Mouse (Mus musculus) cortical plate, adult 2 months (tissue): Measurements from ENCODE around the gene Mocs1. TPM values are rescaled to one million over a fixed set of nuclear protein-coding genes. Genes with fewer than 3 reads are reported as not detected.

ENCODE experiments used
- H3K27ac ChIP-seq: fragments of 200-500 bp; 2 replicates; pipeline ENCODE4 v1.5.1; 2012; ENCODE audit warnings: low read length, control low read depth, inconsistent platforms; ENCODE audit not compliant: insufficient read depth
- H3K4me1 ChIP-seq: fragments of 200-500 bp; 2 replicates; pipeline ENCODE4 v1.6.1; 2011; ENCODE audit warnings: low read length; ENCODE audit not compliant: control insufficient read depth, insufficient read depth
- H3K4me3 ChIP-seq: fragments of 200-500 bp; 2 replicates; pipeline ENCODE4 v1.5.1; 2011; ENCODE audit warnings: mild to moderate bottlenecking, low read length, control low read depth; ENCODE audit not compliant: insufficient read depth
- CTCF ChIP-seq: fragments of 200-500 bp; IDR thresholded peaks from 2 replicates; pipeline ENCODE4 v1.5.1; 2011; ENCODE audit warnings: mild to moderate bottlenecking, control low read depth, low read length; ENCODE audit not compliant: insufficient read depth; ENCODE audit errors: extremely low read depth
- POLR2A ChIP-seq: fragments of 200-500 bp; IDR thresholded peaks from 2 replicates; pipeline ENCODE4 v1.6.1; 2011; ENCODE audit warnings: mild to moderate bottlenecking, low read length, control low read depth; ENCODE audit not compliant: insufficient read depth; ENCODE audit errors: extremely low read depth
- polyA plus RNA-seq: library from polyadenylated mRNA; depleted of rRNA; stranded (reverse); fragments of >200 nt; gene quantifications from 2 replicates; pipeline ENCODE4 v1.2.3, GENCODE M21; 2012

Mocs1 gene
- polyA plus RNA-seq, 1 experiment: 8.2 TPM

DNA sequence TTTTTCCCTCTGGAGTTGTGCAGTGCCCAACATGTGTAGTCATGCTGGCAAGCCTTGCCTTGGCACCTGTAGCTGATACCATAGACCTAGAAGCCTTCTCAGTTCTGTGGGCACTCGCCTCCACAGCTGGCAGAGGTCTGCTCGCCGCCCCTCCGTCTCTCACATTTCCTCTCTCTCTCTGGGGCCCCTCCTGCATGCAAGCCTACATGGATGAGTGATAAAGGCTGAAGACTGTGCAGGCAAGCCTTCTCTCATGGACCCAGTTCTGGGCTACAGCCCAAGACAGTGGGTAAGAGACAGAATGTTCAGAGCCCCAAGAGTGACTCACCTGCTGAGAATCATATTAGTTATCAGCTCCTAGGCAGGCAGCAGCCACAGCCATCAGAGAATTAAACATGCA lies 45.9 kb downstream of the Mocs1 start:
- H3K4me3 ChIP-seq: no peak overlapping the region
- TF ChIP-seq POLR2A (no peak), CTCF (no peak)
- no peak overlapping the region for H3K27ac ChIP-seq
- 0 out of 2 replicates have a peak, but pooled peaks cover 2% of the 10 kb centered on the region for H3K4me1 ChIP-seq

DNA sequence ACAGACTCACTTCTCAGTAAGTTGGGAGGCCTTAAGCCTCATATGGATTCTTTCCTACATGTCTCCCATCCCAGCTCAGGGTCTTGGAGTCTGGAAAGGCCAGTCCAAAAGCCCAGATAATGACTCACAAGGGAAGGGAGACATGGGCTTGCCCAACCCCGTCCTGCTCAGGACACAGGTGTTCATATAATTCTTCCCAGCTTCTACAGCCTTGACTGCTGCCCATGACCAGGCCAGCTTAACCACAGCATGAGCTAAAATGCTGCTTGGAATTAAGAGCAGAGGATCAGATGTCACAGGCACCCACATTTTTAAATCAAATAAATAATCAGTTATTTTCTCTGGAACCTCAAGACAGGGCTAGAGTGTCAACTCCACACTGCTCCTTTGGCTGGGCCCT lies 47.0 kb downstream of the Mocs1 start:
- no peak for TF ChIP-seq CTCF
- no peak for TF ChIP-seq POLR2A
- H3K4me1 ChIP-seq: 0 out of 2 replicates have a peak, but pooled peaks cover 2% of the 10 kb centered on the region
- H3K4me3 ChIP-seq: no peak overlapping the region
- H3K27ac ChIP-seq: no peak overlapping the region

DNA sequence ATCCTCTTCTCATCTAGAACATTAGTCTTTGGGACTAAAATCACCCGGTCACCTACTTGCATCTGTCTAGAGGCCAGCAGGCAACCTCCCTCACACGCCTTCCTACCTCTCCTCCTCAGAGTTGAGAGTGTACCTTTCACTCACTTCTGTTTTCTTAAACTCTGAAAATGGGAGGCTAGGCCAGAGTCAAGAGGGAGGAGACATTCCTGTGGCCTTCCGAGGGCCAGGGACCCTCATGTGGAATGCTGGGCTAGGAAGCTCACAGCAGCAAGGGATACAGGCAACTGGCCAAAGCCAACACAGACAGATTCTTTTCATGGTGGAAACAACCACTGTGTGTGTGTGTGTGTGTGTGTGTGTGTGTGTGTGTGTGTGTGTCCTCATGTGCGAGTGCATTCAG lies 49.2 kb downstream of the Mocs1 start:
- Histone ChIP-seq H3K4me3 (no peak overlapping the region), H3K27ac (no peak overlapping the region), H3K4me1 (peaks cover 3% of the 10 kb centered on the region; the same call in 1 of the 2 replicates)
- TF ChIP-seq CTCF: no peak
- no peak for TF ChIP-seq POLR2A

DNA sequence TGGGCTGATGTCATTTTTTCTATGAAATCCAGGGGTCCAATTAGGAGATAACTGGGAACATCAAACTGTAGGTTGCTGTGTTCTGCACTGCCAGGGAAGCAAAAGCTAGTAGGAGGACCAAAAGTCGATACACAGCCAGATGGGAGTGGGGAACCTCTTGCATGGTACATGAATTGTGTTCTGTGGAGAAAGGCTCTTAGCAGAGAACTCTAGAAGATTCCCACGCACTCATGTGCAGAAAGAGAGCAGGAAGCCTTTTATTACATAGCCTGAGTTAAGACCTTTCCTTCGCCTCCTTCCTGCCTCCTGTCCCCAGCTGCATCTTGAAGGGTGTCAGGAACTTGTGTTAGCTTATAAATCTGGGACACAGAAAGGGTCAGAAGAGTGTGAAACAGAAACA lies 53.7 kb downstream of the Mocs1 start:
- H3K27ac ChIP-seq: no peak overlapping the region
- no peak overlapping the region for H3K4me3 ChIP-seq
- TF ChIP-seq POLR2A (no peak), CTCF (no peak)
- peaks cover 6% of the 10 kb centered on the region for H3K4me1 ChIP-seq

DNA sequence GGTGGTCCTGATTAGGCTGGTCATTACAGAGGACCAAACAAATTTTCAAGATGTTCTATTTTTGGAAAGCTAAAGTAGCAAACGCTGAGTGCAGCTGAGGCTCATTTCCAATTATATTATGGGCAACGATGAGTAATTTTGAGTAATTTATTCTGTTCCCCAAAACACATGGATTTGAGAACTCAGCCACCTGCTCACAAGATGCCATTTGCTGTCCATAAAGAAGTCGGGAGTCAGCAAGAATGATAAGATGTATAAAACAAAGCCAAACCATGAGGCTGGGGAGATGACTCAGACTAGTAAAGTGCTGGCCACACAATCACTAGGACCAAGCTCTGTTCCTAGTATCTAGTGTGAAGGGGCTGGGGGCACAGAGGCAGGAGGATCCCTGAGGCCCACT lies 56.3 kb downstream of the Mocs1 start:
- TF ChIP-seq CTCF: no peak
- TF ChIP-seq POLR2A: no peak
- H3K4me1 ChIP-seq: peaks cover 6% of the 10 kb centered on the region
- H3K4me3 ChIP-seq: no peak overlapping the region
- no peak overlapping the region for H3K27ac ChIP-seq

DNA sequence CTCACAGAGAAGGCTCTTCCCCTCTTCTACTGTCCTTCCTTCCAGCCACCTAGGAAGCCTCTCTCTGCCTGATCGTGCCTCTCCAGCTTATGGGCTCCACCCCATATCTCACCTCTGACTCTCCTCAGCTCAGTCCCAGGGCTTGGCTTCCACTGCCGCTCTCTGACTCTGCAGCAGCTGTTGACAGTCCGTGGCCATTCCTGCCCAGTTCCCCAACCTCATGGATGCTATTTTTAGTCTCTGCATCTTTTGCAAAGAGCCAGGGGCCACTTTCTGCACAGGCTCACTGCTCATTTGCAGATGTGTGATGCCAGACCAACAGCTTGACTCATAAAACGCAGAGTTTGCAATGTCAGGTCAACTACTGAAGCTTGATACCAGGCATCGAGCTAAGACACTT lies 60.9 kb downstream of the Mocs1 start:
- Histone ChIP-seq H3K4me1 (peaks cover 2% of the 10 kb centered on the region), H3K4me3 (no peak overlapping the region)
- TF ChIP-seq CTCF (no peak), POLR2A (no peak)

DNA sequence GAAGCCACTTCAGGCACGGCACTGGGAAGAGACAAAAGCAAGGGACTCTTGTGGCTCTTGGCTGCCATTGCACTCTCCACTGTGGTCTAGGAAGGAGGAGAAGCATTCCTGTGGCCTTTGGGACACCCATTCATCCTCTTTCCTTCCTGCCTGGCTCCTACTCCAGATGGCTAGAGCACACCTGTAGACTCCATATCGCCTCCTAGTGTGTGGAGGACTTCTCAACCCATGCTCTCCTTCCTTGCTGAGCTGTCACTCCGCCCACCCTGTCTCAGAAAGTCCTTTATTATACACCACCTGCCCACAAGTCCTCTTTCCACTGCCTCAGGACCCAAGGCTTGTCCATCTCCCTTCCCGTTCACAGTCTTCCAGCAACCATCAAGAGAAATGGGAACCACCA lies 65.1 kb downstream of the Mocs1 start:
- no peak for TF ChIP-seq CTCF
- TF ChIP-seq POLR2A: no peak
- Histone ChIP-seq H3K27ac (no peak overlapping the region), H3K4me1 (no peaks in the 10 kb centered on the region), H3K4me3 (no peak overlapping the region)

More for the DNA sequence above, 60.9 kb downstream of the Mocs1 start:
- H3K27ac ChIP-seq: no peak overlapping the region

DNA sequence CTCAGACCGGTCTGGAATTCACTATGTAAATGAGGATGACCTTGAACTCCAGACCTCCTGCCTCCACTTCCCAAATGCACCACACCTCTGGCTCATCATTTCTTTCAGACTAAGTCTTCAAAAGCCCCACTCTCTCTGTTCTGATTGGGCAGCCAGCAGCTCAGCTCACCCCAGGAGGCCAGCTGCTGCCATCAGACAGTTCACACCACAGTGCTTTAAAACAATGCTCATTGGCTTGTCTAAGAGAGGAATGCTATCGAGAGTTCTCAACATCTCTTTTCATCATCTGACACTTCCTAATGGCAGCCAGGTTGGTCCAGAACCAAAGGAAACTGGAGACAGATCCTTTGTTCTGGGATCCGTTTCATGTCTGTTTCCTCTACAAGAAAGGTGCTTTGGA lies 70.0 kb downstream of the Mocs1 start:
- Histone ChIP-seq H3K4me3 (no peak overlapping the region), H3K4me1 (no peaks in the 10 kb centered on the region), H3K27ac (no peak overlapping the region)
- TF ChIP-seq CTCF (no peak), POLR2A (no peak)

DNA sequence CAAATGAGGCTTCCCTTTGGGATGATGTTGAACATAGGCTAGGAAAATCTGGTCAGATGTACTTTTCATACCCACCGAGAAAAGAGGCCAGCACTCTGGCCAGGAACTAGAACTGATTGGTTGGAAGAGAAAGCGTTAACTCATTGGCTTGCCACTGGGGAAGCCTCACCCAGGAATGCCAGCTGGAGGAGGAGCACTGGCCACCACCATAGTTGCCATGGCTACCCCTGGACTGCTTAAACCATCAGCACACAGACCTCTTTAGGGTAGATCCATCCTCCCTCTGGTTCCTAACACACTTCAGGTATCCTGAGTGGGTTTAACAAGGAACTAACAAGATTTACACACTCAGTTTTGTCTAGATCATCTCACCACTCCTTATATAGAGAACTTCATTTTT lies 71.5 kb downstream of the Mocs1 start:
- Histone ChIP-seq H3K27ac (no peak overlapping the region), H3K4me3 (no peak overlapping the region), H3K4me1 (no peaks in the 10 kb centered on the region)
- TF ChIP-seq CTCF (no peak), POLR2A (no peak)

DNA sequence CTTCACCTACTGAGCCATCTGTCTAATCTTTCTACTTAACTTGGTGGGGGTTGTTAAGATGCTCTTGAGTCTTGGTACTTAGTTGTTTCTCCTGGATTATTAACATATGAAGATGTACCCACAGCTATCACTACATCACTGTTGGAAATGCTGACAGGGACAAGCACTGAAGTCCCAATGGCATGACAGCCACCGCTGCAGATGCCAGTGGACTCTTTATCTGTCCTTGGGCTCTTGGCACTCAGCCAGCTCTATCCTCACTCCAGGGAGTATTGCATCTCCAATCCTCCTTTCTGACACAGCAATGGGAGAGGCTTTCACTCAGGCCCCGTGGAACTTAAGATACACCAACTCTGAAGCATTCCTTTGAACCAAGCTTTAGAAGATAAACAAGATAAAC lies 72.1 kb downstream of the Mocs1 start:
- Histone ChIP-seq H3K4me1 (no peaks in the 10 kb centered on the region), H3K27ac (no peak overlapping the region), H3K4me3 (no peak overlapping the region)
- TF ChIP-seq CTCF (no peak), POLR2A (no peak)
